Mouse (Mus musculus) liver (tissue): ENCODE data around the gene Capn11.
"Not testable (repeated sequence)": the region's sequence is repeated elsewhere in the genome, so short reads cannot be mapped to it uniquely, and the experiment has no call there.

Source experiments
- DNase-seq: peaks from one replicate; pipeline ENCODE4 v3.0.0-alpha.2; 2020; ENCODE audit warnings: mixed read lengths

Gene Capn11

GRCm38 (mm10) chr17:45626577-45627134, 32.5 kb downstream of the Capn11 start:
- DNase-seq = peak; percentile 72

DNA sequence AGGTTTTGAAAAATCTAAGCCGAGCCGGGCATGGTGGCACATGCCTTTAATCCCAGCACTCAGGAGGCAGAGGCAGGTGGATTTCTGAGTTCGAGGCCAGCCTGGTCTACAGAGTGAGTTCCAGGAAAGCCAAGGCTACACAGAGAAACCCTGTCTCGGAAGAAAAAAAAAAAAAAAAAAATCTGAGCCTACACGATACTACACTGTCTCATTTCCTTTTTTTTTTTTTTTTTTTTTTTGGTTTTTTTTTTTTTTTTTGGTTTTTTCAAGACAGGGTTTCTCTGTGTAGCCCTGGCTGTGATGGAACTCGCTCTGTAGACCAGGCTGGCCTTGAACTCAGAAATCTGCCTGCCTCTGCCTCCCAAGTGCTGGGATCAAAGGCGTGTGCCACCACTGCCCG, 35.7 kb downstream of the Capn11 start:
- not testable (repeated sequence) for DNase-seq

DNA sequence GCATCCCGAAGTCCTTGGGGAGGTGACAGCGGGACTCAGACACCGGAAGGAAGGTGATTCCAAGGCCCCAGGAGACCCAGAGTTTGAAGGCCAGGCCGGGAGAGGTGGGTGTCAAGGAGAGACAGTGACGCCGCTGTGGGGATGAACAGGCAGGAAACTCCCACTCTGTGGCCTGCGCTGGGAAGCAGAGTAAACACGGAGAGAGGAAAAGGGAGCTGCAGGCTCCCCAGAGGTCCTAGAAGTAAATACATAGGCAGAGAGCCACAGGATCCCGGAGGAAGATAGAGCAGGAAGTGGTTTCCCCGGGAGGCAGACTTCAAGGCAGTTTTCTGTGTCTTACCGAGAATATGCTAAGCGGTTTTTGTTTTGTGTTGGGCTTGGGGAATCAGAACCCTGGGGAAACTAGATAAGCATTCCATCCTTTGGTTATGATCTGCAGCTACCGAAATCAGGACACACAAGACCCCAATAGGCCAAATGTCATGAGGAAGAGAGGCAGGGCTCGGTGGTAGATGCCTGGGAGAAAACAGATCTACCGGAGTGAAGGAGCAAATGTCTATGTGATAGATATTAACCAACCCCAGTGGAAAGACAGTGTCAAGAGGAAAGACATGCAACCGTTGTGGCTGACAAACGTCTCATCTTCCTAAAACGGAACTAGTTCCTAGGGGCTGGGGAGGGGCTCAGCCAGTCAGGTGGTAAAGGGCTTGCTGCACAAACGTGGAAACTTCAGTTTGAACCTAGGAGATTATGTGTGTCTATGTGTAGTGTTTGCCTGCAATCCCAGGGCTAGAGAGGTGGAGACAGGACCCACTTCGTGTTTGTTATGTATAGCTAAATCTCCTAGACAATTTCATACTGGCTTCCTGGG, 39.5 kb downstream of the Capn11 start:
- DNase-seq = peak; percentile 46

GRCm38 (mm10) chr17:45618941-45619385, 40.2 kb downstream of the Capn11 start:
- DNase-seq = peak; percentile 53

DNA sequence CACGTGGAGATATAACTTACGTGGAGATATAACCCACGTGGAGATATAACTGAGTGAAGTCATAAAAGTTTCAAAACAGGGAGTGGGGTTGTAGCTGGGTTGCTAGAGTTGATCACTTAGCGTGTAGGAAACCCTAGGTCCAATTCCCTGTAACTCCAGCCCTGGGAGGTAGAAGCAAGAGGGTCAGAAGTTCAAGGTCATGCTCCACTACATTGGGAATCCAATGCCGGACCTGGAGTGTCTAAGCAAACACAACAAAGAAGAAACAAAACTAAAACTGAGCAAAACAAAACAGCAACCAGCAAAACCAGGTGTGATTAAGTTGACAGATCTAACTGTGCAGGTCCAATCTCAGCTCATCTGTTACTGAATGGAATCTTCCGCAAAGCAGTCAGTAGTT, 41.5 kb downstream of the Capn11 start:
- DNase-seq = no peak

- no peak for DNase-seq
These were observed 42.4 kb downstream of the Capn11 start for GRCm38 (mm10) chr17:45616679-45617078.

DNA sequence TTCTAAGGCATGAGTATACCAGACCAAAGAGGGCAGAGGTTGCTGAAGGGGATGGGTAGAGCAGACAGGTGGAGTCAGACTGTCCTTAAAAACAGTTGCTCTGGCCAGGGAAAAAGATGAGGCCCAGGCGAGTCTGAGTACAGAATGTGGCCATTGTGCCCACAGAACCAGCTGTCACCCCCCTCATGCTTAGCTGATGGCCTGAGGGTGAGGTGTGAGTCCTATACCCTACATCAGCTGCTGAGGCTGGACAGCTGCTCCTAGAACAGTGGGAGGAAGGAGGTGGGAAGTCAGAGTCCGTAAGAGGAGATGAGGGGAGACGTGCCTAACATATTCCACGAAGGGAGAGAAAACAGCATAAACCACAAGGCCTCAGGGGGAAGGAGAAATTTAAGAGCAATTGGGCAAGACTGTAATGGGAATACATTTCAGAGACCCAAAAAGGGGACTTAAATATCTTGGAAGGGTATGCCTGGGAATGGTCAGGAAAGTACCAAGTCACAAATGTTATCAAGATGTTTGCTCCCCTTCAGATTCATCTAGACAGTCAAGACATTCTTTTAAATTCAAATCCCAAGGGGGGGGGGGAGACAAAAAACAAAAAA, 43.0 kb downstream of the Capn11 start:
- DNase-seq = no peak

DNA sequence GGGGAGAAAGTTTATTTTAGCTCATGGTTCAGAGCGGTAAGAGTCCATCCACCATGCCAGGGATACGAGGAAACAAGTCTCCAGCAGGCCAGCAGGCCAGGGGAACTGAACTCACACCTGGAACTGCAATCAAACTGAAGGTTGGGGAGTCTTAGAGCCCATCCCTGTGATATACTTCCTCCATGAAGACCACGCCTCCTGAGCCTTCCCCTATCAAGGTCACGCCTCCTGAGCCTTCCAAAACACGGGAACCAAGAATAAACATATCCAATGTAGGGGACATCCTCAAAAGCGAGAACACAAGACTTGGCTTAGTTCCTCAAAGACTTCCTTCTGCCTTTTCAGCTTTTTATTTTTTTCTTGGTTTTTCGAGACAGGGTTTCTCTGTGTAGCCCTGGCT, 46.2 kb downstream of the Capn11 start:
- peak; percentile 30 for DNase-seq

- DNase-seq = no peak
These were observed 47.1 kb downstream of the Capn11 start for GRCm38 (mm10) chr17:45612008-45612407.

DNA sequence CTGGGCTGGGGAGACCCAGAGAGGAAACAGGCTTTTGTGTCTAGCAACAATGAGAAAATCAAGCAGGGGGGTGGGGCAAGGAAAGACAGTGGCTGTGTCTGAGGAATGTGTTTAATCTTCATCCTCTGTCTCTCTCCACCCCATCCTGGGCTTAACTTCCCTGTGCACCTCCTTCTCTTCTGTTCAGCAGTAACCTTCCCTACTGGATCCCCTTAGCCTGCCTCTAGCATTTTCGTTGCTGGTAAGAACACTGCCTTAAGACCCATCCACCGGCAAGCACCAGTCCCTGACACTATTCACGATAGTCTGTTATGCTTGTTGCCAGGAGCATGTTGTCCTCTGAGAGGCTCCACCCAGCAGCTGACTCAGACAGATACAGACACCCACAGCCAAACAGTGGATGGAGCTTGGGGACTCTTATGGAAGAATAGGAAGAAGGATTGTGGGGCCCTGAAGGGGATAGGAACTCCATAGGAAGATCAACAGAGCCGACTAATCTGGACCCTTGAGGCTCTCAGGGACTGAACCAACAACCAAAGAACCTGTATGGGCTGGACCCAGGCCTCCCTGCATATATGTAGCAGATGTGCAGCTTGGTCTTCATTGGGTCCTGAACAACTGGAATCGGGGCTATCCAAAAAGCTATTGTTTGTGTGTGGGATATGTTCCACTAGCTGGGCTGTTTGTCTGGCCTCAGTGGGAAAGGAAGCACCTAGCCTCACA, 48.8 kb downstream of the Capn11 start:
- DNase-seq = peak; percentile 48

- no peak for DNase-seq
These were observed 50.7 kb downstream of the Capn11 start for GRCm38 (mm10) chr17:45608396-45608795.

DNA sequence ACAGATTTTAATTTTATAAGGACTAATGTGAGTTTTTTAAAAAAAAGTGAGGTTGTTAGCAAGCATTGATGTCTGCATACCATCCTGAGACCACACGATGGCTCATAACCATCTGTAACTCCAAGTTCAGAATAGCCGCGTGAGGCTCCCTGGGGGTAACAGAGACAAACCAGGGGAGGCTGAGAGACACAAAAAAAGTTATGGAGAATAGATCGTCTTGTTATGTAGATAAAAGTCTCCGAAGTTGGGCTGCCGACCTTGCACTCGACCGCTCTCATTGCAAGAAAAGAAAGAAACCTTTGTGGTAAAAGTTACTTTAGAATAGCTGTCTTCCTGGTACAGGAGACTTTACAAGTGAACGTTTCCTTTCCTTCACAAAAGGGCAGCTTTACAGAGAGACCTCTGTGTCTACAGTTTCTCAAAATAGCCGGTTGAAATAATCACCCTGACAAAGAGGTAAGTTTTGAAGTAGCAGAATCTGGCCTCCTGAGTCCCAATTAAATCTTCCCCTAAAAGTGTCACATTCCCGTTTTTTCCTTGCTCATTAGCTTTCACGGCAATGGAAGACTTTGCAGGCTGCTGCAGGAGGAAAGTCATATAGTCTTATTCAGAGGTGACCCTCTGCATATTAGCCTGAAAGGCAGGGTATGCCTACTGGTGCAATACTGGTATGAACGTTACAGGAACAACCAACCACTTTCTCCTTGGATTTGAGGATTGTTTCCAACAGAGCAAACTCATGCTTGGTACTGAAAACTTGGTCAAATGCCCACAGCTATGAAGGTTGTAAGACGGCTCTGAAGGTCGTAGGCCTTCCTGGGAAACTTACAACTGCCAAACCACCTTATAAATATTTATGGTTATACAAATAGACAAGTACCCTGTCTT, 51.9 kb downstream of the Capn11 start:
- no peak for DNase-seq

DNA sequence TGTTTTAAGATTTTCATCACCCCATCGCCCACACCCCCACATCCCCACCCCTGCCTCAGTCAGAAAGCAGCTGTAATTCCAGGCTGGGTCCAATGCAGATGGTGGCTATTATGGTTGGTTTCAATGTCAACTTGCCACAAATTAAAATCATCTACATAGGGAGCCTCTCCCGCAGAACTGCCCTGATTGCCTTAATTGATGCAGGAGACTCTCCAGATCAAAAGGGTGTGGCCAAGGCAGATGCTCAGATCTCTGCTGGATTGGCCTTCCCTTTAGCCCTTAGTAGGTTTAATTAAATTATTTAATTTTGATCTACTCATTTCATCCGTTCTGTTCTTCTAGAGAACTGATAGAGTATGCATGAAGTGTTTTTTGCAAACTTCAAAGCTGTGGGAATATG, 56.1 kb downstream of the Capn11 start:
- DNase-seq = no peak

- peak; percentile 58 for DNase-seq
These were observed 57.2 kb downstream of the Capn11 start, which contains the start of gene Mymx for GRCm38 (mm10) chr17:45601877-45602304. Gene Mymx, minus strand, starts transcription at chr17:45602102.

DNA sequence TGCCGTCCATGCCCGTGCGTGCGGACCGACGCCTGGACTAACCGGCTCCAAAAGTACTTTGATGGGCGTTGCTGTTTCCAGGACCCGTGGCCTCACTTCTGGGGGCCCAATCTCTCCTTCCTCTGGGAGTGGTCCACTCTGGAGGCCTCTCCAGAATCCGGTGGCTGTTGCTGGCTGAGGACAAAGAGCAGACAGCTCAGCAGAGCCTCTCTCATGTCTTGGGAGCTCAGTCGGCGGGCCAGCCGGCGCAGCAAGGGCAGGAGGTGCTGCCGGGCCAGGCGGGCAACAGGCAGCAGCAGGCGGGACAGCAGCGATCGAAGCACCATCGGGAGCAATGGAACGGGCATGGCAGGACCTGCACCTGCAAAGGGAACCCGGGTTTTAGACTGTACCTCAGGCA, 57.8 kb downstream of the Capn11 start:
- peak; percentile 42 for DNase-seq

DNA sequence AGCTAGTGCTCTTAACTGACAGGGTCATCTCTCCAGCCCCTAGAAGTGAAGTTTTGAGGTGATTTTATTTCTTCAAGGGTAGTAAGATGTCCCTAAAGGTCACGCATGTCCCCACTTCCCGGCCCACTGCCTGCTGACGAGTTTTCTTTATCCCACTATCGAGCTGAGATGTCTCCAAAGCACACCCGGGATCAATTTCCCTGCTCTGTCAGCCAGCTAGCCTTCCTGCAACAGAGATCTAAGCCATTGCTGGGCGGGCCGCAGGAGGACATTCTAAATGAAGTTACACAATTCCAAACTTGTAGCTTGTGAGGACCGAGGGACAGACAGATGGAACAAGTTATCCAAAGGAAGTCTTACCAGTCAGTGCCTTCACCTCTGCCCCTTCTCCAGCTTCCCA, 58.9 kb downstream of the Capn11 start:
- DNase-seq = no peak

GRCm38 (mm10) chr17:45599446-45600242, 59.5 kb downstream of the Capn11 start, which contains the start of gene Slc29a1:
Gene Slc29a1, minus strand, starts transcription at chr17:45599606.
- peak; percentile 83 for DNase-seq

DNA sequence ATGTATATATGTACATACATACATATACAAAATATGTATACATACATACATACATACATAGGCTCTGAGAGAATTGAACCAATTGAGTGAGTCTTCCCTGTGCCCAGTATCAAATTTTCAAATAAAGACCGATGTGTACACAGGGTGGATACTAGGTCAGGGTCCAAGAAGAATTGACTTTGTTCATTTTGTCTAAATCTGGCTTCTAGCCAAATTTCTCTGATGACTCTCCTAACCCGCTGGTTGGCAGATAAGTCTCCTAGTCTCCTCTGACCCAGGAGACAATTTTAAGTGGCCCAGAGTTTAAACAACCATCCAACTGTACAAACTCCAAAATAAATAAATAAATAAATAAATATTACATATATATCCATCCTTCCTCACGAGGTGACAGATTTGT, 60.2 kb downstream of the Capn11 start:
- DNase-seq = no peak

GRCm38 (mm10) chr17:45598376-45598775, 60.7 kb downstream of the Capn11 start:
- DNase-seq = no peak

- peak; percentile 46 for DNase-seq
These were observed 61.3 kb downstream of the Capn11 start for GRCm38 (mm10) chr17:45597787-45598186.
